Mouse (Mus musculus): ENCODE measurements around the gene Mphosph9.
A peak's percentile ranks its signal among the peaks of the same experiment; 100 is the strongest.
"Not testable (repeated sequence)": the region's sequence is repeated elsewhere in the genome, so short reads cannot be mapped to it uniquely, and the experiment has no call there.

The Mphosph9 gene

GRCm38 (mm10) chr5:124240841-124241685, 86.7 kb downstream of the Mphosph9 start:
- peak; percentile 29 for DNase-seq (ENCODE audit: low read depth, low spot score)

- peak; percentile 37 for DNase-seq (ENCODE audit: low read depth, low spot score)
Observed at GRCm38 (mm10) chr5:124236180-124236579, 91.6 kb downstream of the Mphosph9 start.

- no peak for DNase-seq (ENCODE audit: low read depth, low spot score)
Observed at GRCm38 (mm10) chr5:124234778-124235177, 93.0 kb downstream of the Mphosph9 start.

GRCm38 (mm10) chr5:124233874-124234661, 93.7 kb downstream of the Mphosph9 start:
- DNase-seq (ENCODE audit: low read depth, low spot score): no peak

GRCm38 (mm10) chr5:124233144-124233465, 94.7 kb downstream of the Mphosph9 start:
- no peak for DNase-seq (ENCODE audit: low read depth, low spot score)

DNA sequence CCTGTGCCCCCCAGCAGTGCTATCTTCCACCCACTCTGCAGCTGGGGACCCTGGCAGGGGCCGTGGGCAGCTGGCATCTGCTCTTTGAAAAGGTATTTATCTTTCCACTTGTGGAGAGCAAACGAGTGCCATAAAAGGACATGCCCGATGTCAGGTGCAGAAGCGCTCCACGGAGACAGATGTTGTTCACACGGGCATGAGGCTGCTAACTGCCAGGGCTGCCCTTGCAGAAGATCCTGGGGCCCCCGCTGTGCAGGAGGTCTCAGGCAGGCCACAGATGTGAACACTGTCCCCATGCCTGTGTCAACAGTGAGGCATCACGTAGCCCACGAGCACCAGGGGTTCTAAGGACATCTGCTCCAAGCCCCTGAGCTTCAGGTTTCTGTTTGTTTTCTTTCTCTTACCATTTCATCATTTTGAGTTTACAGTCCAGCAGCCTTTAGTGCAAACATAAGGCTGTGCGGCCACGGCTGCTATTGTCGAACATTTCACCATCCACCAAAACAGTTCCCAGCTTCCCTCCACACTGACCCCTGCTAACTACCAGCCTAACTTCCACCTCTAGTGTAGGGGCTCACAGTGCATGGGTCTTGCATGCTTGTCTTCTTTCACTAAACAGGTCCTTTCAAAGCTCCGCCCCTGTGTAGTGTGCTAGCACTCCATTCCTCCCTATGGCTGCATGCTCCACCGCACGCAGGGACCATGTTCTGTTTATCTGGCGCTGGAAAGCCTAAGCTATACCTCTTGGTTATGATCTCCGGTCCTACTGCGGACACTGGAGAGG, 95.2 kb downstream of the Mphosph9 start:
- DNase-seq (ENCODE audit: low read depth, low spot score): no peak

GRCm38 (mm10) chr5:124230461-124230860, 97.3 kb downstream of the Mphosph9 start:
- DNase-seq (ENCODE audit: low read depth, low spot score): no peak

GRCm38 (mm10) chr5:124227193-124227592, 100.6 kb downstream of the Mphosph9 start:
- no peak for DNase-seq (ENCODE audit: low read depth, low spot score)

GRCm38 (mm10) chr5:124226494-124226893, 101.3 kb downstream of the Mphosph9 start:
- DNase-seq (ENCODE audit: low read depth, low spot score): no peak

GRCm38 (mm10) chr5:124225891-124226290, 101.9 kb downstream of the Mphosph9 start:
- DNase-seq (ENCODE audit: low read depth, low spot score): no peak

DNA sequence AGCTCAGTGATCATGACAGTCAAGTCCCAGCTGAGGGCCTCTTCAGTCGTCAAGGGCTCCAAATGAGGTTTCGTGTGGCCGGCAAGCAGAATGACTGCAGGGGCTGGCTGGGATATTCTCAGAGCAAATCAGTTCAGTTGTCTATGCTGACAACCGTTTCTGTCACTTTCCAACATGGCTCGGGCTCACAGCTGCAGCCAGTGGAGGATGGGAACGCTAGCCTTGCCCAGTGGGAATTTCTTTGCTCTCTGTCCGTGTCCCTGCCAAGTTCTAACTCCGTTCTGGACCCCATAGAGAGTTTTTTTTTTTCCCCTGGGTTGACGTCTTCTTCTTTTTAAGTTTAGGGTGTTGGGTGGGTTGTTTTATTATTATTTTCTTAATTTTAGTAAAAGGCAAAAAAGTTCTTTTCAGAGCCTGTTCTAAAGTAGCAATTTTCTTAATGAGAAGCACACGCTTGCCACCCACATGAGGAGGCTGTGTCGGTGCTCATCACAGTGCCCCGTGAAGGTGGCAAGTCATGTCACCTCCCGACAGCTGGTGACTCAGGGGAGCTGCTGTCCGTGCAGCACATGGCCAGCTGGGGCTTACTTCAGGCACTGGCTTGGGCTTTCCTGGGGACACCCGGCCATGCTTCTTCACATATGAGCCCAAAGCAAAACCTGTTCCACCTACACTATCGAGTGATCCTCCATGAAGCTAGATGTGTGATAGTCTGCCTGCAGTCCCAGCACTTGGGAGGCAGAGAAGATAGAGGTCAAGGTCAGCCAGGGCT, 103.3 kb downstream of the Mphosph9 start:
- DNase-seq (ENCODE audit: low read depth, low spot score): no peak

DNA sequence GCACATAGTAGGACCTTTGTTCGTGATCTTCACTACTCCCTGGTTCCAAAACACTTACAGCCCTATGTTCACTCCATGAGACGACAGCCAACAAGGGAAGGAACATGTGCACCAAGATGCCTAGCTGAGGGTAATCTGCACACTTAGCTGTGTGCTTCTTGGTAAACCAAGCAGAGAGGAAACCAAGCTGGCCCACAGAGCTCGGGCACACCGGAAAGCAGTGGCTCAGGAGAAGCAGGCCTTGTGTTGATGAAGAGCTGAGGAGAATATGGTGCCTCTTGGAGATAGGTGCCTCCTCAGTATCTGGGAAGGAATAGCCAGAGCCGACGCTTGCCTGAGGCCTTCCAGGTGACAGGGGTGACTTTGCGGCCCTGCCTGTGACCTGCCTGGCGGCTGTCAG, 104.2 kb downstream of the Mphosph9 start:
- no peak for DNase-seq (ENCODE audit: low read depth, low spot score)

GRCm38 (mm10) chr5:124222696-124223095, 105.1 kb downstream of the Mphosph9 start:
- DNase-seq (ENCODE audit: low read depth, low spot score): no peak

DNA sequence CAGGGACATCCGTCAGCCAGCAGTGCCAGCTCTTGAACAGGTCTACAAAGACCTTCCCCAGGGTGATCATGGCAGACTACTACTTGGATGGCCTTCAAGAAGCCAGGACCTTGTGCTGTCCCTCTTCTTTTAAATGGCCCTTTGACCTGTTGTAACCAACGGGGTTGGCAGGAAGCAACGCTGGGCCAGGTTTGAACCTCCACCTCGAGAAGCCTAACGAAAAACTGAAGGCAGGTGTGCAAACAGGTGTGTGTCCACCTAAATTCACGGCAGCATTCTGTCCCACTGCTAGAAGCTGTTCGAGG, 106.1 kb downstream of the Mphosph9 start:
- no peak for DNase-seq (ENCODE audit: low read depth, low spot score)

GRCm38 (mm10) chr5:124221037-124221735, 106.6 kb downstream of the Mphosph9 start:
- DNase-seq (ENCODE audit: low read depth, low spot score): no peak

DNA sequence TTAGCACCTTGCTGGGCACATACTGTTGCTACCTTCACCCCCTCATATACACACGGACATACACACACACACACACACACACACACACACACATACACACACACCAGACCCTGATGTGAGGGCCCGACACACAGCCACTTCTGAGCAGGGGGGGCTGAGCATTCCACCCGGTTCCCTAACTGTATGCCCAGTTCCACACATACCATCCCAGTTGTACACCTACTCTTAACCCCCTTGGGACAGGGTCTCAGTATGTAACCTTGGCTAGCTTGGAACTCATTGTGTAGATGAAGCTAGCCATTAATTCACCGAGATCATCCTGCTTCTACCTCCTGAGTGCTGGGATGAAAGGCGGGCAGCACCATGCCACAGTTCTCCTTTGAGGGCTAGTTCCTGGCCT, 107.2 kb downstream of the Mphosph9 start:
- no peak for DNase-seq (ENCODE audit: low read depth, low spot score)

DNA sequence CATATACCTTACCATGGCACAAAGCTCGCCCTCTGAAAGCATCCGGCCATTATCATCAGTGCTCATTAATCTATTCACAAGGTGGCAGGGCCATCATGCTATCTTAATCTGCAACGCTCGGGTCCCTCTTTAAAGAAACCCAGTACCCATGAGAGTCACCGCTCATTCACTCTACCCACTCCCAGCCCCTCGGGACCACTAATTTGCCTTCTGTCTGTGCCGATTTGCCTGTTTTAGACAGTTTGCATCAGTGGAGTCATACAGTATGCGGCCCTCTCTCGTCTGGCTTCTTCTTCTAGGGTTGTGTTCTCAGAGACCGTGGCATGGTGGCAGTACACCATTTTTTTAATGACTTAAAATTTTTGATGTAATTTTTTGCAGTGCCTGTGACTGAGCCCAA, 108.3 kb downstream of the Mphosph9 start:
- no peak for DNase-seq (ENCODE audit: low read depth, low spot score)

DNA sequence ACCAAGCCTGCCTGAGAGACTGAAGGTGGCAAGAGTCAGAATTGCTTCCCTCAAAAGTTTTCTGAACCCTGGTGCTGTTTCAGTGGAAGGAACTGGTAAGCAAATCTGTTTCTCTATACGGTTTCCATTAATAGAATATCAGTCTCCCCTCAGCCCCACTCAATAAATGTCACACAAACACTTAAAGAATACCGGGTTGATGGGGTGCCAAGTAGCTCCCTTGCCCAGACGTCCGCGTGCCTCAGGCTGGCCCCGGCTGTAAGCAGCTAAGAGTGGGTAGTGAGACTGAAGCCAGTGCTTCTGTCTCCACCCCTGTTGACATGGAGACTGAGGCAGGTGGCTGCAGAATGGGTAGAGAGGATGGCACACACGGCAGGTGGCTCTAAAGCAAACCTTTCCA, 108.8 kb downstream of the Mphosph9 start:
- no peak for DNase-seq (ENCODE audit: low read depth, low spot score)

DNA sequence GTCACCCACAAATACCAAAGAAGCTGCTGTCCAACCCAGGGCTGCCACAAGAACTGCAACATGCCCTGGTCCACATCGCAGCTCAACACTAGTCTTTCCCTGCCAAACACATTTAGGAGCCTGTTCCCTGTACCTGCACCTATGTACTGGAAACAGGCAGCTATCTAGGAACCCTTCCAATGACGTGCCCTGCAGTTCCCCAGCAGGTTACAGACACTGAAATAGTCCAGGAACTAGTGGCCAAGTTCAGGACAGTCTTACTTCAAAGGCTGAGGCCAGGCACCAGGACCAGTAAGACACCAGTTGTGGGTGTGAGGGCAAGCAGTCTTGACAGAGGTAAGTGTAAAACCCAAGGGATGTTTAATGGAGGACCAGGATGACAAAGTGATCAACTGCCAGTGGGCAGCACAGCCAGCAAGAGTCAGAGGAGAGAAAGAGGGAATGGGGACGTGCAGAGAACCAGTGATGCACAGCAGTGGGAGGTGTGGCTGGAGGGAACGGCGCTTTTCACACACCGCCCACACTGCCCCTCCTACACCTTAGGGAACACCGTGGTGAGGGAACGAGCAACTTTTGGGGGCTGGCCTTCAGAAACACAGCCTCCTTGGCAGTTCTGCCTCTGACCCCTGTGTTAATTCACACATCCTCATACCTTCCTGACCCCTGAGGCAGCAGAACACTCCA, 110.1 kb downstream of the Mphosph9 start:
- DNase-seq (ENCODE audit: low read depth, low spot score): no peak

DNA sequence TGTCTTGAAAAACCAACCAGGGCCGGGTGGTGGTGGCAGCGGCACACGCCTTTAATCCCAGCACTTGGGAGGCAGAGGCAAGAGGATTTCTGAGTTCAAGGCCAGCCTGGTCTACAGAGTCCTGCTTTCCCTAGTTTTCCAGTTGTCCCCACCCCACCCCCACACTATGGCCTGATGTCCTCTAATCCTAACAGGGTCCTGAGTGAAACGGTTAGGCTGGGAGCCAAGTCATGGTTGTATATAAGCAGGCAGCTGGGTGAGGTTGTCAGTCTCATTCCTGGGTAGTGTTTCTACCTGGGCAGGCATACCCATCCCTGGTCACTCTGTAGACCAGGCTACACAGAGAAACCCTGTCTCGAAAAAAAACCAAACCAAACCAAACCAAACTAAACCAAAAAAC, 110.7 kb downstream of the Mphosph9 start:
- not testable (repeated sequence) for DNase-seq (ENCODE audit: low read depth, low spot score)
